Mouse (Mus musculus) T-helper 1 cell (primary cell): Measurements from ENCODE around the gene Sik2.

ENCODE experiments used
- in situ Hi-C: fragments of 300-600 bp; cut with MboI, MseI; formaldehyde crosslinking; loops from one replicate; pipeline ENCODE4 v1.15.1; 2025; ENCODE audit warnings: high pct_unique_total_duplicates

The Sik2 gene

GRCm38 (mm10) chr9:51008841-51009655 is at the start of gene Sik2:
Gene Sik2, minus strand, starts transcription at chr9:51009073.
- in situ Hi-C loops, result no loop called here

DNA sequence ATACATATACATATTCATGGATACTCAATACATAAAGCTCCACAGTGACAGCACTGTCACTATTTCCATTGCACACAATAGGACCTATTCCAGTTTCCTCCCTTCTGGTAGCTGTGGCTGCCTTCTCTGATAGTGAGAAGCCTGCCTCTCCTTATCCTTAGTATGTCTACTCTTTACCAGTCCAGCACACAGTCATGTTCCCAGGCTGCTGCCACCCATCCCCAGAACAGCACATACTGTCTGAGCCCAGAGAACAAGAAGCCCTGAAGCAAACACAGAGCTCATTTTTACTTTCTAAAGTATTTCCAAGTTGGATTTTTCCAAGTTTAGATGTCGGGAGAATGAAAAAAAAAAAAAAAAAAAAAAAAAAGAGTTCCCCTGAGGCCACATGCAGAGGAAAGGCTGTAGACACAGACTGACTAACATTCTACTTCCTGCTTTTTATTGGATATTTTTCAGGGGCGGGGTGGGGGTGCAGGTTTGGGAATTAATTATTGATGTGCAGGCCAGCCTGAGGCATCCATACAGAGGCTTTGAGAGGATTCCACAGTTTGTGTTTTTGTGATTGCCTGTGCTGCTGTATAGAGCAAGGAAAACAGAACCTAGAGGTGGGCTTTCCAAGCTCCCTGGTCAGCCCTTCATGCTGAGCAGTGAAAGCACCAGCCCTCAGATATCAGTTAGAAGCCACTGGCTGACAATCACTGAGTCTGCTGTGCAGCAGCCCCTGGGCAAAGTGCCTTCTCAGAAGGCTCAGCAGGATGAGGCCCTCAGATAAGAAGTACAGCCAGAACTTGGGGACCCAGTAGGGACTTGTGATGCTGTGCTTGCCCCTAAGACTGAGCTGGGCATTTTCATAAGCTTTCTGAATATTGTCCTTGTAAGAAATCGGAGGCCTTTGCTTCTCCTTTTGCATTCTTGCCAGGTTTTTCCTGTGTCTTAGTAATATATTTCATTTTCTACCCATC is 47.8 kb upstream of the Sik2 start:
- in situ Hi-C loops, result no loop called here

GRCm38 (mm10) chr9:51052180-51052579 is 43.3 kb upstream of the Sik2 start:
- in situ Hi-C loops, result no loop called here

GRCm38 (mm10) chr9:51042136-51042535 is 33.3 kb upstream of the Sik2 start:
- in situ Hi-C loops, result no loop called here

GRCm38 (mm10) chr9:51041491-51041980 is 32.7 kb upstream of the Sik2 start:
- in situ Hi-C loops, result no loop called here

GRCm38 (mm10) chr9:51032785-51033529 is 24.1 kb upstream of the Sik2 start:
- in situ Hi-C loops, result no loop called here

- in situ Hi-C loops, result no loop called here
Measured at GRCm38 (mm10) chr9:51032291-51032690, 23.4 kb upstream of the Sik2 start.

- in situ Hi-C loops, result no loop called here
Measured at GRCm38 (mm10) chr9:51031603-51032002, 22.7 kb upstream of the Sik2 start.

GRCm38 (mm10) chr9:51030147-51030546 is 21.3 kb upstream of the Sik2 start:
- in situ Hi-C loops, result no loop called here

DNA sequence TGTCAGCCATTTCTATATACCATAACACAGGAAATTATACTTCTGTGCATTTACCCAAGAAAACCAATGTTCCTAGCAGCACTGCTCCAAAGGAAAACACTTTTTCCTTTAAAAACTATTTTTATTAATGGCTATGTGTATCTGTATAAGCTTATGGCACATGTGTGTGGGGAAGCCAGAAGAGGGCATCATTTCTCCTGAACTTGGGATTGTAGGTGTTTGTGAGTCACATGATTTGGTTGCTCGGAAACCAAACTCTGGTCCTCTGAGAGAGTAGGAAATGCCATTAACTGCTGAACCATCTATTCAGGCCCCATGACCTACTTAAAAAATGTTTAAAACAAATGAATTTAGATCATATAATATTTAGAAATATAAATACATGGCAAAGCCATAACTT is 18.1 kb upstream of the Sik2 start:
- in situ Hi-C loops, result no loop called here

DNA sequence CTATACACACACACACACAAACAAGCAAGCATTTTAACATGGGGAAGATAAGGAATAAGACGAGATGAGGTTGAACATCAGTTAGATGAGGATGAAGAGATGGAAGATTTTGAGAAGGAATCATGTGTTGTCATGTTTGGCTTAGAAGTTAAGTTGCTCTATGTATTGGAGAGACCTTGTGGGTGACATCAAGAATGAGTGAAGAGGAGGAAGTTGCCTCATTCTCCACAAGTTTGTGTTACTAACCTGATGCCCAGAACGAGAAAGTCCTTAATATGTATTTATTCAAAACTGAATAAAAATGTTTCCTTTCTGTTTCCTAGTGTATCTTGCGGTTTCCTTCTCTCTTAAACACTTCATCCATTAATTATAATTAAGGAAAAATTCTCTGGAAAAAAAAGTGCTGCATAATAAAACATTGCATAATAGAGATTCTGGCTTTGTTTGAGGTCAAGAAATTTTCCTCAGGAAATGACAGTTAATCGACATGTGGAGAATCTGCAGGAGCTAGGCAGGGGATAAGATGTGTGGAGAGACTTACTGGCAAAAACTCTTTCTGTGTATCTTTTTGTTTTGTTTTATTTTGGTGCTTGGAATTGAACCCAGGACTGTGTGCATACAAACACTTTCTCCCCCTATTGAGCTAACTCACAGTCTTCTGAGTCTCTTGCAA is 12.4 kb upstream of the Sik2 start:
- in situ Hi-C loops, result no loop called here

GRCm38 (mm10) chr9:51020351-51020750 is 11.5 kb upstream of the Sik2 start:
- in situ Hi-C loops, result no loop called here

DNA sequence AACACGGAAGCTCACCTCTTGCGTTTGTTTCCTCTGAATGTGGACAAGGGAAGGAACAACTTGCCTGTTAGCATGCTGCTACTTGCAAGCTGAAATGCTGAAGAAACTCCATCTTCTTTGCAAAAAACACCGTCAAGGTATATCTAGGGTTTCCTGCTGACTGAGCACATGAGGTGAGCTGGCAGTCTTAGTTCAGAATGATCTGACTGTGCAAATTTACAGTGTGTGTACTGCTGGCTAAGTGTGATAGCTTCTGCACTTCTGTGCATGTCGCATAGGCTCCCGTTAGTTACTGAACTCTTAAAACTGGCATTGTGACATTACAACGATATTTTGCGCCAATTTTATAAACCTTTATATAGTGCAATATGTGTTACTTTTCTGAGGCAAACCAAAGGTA is 10.8 kb upstream of the Sik2 start:
- in situ Hi-C loops, result no loop called here

DNA sequence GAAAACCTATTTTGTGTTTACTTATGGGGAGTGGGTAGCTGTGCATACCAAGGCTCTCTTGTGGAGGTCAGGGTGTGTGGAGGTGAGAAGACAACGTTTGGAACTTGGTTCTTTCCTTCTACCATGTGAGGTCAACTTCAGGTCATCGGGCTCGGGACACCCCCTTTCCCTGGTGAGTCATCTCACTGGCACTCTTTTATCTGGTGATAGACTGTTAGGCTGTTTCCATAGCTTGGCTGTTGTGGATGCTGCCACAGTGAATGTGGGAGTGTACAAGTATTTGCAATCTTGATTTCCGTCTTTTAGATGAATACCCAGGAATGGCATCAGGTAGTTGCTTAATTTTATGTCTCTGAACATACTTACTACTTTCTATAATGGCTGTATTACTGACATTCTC is 6.9 kb upstream of the Sik2 start:
- in situ Hi-C loops, result no loop called here

DNA sequence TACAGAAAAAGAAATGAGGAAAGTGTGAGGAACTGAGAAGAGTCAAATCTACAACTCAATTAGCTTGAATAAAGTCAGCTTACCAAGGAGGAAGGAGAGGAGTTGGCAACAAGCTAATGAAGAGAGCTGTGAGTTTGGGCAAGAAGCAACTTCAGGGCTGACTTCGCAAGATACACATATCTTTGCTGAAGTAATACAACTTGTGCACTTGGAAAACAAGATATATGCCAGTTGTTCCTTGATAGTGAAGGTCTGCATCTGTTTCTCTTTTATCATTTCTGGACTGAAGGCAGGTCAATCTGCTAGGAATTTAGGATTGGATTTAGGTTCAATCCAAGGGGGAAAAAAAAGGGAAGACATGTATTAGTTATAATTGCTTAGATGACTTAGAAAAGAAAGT is 4.8 kb upstream of the Sik2 start:
- in situ Hi-C loops, result loop anchor here (5.0 kb wide), 1 partner anchor 161 kb away; no protein-coding TSS in a partner anchor

- in situ Hi-C loops, result no loop called here
Measured at GRCm38 (mm10) chr9:51009656-51009950, 730 bp upstream of the Sik2 start.

DNA sequence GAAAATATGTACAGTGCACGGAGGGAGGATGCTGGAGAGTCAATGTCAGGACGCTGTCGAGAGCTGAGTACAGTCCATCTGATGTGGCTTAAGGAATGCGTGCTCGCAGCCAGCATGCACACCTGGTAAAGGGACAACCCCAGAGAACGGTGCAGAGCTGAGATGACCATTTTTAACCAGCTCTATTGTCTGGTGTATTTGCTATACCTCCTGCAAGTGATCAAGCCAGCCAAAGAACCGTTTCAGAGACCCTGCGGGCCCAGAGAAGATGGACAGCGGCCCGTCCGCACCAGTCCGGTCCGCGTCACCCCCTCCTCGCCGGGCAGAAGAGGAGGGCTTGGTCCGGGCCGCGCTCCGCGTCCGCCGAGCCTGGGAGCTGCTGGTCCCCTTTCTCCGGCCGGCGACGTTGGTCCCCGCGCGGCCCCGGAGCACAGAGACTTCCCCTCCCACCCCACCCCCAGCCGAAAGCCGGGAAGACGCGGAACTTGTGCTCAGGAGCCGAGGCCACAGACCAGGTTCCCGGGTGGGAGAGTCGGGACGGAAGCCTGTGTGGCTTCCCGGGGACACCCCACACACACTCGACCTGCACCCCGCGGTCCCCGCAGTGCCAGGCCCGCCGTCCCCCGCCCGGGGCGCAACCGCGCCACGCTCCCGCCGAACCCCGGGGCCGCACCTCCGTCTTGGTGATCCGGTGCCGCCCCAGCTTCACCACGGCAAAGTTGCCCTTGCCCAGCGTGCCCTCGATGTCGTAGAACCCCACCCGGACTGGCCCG is 619 bp downstream of the Sik2 start:
- in situ Hi-C loops, result no loop called here

GRCm38 (mm10) chr9:51007726-51008067 is 1.2 kb downstream of the Sik2 start:
- in situ Hi-C loops, result no loop called here

DNA sequence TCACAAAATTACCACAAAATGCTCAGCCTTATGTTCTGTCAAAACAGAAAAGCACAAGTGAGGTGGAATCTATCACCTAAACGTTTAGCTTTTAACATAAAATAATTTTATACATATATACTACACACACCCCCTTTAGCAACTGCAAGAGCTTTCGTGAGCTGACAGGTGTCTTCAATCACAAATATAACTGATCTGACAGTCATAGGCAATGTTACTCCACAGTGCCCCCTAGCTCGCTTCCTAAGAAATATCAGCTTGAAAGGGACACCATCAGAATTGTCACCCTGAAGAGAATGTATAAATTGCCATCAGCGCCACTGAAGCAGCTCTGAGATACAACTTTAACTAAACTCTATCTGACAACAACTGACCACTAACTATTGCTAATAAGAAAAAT is 2.0 kb downstream of the Sik2 start:
- in situ Hi-C loops, result no loop called here

DNA sequence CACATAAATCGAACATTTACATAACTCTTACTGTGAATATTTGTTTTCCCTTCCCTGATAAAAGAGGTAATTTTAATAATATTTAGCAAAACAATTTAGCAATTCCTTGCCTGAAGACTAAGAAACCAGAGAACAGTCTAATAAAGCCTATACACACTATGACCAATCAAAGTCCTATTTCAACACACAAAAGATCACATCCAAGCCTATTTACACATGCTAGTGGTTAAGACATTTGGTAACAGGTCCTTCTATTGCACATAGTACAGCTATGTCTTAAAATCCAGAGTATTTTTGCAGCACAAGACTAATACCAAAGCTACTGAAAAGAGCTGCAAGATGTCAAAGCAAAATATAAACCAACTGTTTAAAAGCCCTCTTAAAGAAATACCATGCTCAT is 4.8 kb downstream of the Sik2 start:
- in situ Hi-C loops, result no loop called here

- in situ Hi-C loops, result no loop called here
Measured at GRCm38 (mm10) chr9:50986677-50987076, 22.2 kb downstream of the Sik2 start.
